ENCODE assay signal across 14 mouse cellular contexts in genomic region chr5:111993221-111993620, GRCm38 (mm10).
"Had no signal": no experiment of that assay in that cellular context is flagged by ENCODE, and none has a peak within 500 bp of the region (broad histone marks: within the 10 kb centered on the region; RNA-seq: fewer than 3 reads in every experiment).

No protein-coding gene starts in this region.

- H3K27ac ChIP-seq: neural tube, embryonic 12.5 days; neural tube, embryonic 13.5 days; stomach, embryonic 15.5 days; stomach, postnatal 0 days had no signal

- H3K4me3 ChIP-seq: neural tube, embryonic 12.5 days; neural tube, embryonic 13.5 days; stomach, embryonic 15.5 days had no signal

- H3K4me1 ChIP-seq: stomach, embryonic 15.5 days had no signal

- H3K27me3 ChIP-seq: stomach, embryonic 15.5 days had no signal

- H3K9ac ChIP-seq: neural tube, embryonic 12.5 days; neural tube, embryonic 13.5 days; stomach, embryonic 15.5 days had no signal

- H3K4me2 ChIP-seq: neural tube, embryonic 12.5 days; neural tube, embryonic 13.5 days; stomach, embryonic 15.5 days had no signal

- H3K9me3 ChIP-seq: neural tube, embryonic 12.5 days; neural tube, embryonic 13.5 days; stomach, embryonic 15.5 days had no signal

- DNase-seq: right cerebral cortex, adult 18-20 months; right cerebral cortex, postnatal 14 days; right cerebral cortex, postnatal 25 days; right cerebral cortex, postnatal 4 days; spleen, adult 18-20 months; thymus, adult 18-20 months; thymus, adult 2 months; thymus, postnatal 14 days; thymus, postnatal 36 days; thymus, postnatal 4 days had no signal

- H3K36me3 ChIP-seq: neural tube, embryonic 12.5 days; neural tube, embryonic 13.5 days; stomach, embryonic 15.5 days had no signal
